Mouse (Mus musculus) T-helper 2 cell (primary cell): ENCODE data around the gene Tuba1b.
"Not testable (repeated sequence)": the region's sequence is repeated elsewhere in the genome, so short reads cannot be mapped to it uniquely, and the experiment has no call there.

Experiments
- in situ Hi-C: fragments of 300-600 bp; cut with MboI, MseI; formaldehyde crosslinking; loops from one replicate; pipeline ENCODE4 v1.15.1; 2025; ENCODE audit warnings: high pct_unique_total_duplicates

The Tuba1b gene

DNA sequence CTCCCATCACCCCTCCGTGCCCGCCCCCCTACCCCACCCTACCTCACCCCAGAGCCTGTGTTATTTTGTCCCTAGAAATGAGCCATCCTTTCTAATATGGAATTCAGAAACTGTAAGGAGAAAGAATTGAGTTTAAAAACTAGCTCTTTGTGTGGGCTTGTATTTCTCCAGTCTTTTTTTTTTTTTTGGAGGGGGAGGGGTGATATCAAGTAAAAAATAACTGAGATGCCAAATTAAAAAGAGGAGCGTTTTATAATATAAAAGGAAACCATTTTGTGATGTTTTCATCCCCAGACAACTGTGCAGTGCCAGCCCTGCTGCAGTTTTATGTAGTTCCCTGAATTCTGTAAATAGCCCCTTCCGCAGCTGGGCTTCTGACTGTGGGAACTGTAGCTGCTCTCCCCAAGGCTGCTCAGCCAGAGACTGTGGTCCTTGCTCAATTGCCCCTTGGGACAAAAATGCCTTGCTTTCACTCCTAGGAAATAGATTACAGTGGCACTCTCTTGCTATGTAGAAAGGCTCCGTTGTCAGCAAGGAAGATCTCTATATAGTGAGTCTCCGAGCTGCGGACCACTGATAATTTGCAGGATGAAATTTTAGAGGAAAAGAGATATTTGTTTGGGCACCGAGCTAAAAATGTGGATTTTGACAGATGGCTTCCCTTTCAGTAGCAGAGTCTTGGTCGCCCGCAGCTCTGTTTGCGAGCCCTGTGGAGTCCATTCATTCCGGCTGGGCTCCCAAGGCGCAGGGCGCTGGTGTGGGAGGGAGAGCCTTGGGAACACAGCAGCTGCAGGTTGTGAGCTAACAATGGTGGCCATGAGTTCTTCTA lies 20.3 kb upstream of the Tuba1b start:
- in situ Hi-C loops: no loop called here

- in situ Hi-C loops: no loop called here
These were observed 19.3 kb upstream of the Tuba1b start, which contains the start of the genes Gm49450 and Tuba1a for GRCm38 (mm10) chr15:98953401-98954356. TSS of gene Gm49450 (minus strand) at chr15:98953551. TSS of gene Tuba1a (minus strand) at chr15:98953703.

DNA sequence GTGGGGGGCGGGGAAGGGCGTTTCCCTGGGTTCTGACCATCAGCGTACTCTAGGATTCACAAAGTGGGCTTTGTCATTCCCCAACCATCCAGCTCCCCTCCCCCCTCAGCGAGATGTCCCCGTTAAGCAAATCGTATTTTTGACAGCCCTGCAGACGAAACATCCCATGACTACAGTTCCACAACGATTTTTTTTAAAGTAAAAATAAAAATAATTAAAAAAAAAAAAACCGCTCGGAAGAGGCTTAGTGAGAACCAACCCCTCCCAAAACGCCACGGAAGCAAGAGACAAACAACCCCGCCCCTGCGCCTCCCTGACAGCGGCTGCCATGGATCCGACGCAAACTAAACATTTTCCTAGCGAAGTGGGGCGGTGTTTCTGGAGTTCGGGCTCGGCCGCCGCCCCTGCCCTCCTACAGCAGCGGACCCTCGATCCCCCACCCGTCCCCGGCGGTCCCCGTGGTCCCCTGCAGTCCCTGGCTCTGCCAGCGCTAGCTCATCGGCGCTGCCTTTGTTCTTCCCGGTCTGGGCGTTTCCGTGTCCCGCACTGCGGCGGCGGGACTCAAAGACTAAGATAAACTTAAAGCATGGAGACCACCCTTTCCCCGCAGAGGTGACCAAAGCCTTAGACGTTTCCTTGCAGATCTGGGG lies 18.5 kb upstream of the Tuba1b start:
- in situ Hi-C loops: no loop called here

GRCm38 (mm10) chr15:98952063-98952455 lies 17.7 kb upstream of the Tuba1b start:
- in situ Hi-C loops: no loop called here

DNA sequence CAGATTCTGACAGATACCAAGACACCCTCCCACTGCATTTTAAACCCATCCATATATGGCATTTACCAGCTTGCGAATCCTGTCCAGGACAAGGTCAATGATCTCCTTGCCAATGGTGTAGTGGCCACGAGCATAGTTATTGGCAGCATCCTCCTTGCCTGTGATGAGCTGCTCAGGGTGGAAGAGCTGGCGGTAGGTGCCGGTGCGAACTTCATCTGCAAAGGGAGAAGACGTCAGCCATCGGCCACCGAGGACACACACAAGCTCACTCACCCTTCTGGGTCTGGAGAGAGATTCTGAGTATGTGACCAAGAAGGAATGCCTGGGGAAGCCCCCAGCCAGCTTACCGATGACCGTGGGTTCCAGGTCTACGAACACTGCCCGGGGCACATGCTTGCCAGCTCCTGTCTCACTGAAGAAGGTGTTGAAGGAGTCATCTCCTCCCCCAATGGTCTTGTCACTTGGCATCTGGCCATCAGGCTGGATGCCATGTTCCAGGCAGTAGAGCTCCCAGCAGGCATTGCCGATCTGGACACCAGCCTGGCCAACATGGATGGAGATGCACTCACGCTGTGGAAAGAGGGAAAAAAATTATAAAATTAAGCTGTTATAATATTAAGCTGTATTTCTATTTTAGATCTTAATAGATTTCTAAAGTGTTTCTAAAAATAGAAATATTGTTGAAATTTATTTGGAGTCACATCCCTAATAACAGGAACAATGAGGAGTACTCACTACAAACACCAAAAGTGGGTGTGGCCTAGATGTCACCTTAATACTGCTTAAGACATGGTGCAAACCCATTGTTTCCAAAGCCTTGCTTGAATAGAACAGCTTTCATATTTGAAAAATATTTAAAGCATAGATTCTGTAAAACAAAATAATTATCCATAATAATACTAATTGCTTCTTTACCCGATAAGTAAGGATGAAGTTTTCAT lies 17.0 kb upstream of the Tuba1b start:
- in situ Hi-C loops: not testable (repeated sequence)

- in situ Hi-C loops: no loop called here
These were observed 15.2 kb upstream of the Tuba1b start for GRCm38 (mm10) chr15:98949607-98949892.

DNA sequence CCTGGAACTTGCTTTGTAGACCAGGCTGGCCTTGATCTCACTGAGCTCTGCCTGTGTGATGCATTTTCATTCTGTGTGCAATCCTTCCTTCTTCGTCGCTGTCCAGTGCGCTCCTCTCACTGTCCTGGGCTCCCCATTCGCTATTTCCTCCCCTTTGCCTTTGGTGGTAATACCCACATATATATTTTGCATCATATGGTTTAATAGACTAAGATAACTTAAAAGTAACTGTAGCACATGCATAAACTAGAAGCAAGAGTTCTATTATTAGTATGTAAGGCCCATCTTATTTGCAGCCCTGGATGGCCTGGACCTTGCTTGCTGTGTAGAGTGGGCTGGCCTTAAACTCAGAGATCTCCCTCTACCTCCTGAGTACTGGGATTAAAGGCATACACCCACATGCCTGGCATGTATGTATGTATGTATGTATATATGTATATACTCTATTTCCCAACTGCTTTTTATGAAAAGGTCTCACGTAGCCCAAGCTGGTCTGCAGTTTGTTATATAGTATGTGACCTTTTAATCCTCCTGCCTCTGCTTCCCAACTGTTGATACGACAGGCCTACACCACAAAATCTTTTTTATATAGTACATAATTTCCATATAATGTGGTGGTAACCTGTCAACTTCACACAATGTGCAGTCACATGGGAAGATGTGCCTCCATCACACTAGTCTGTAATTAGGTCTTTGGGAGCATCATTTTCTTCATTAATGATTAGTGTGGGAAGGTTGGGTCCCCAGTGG lies 14.7 kb upstream of the Tuba1b start:
- in situ Hi-C loops: no loop called here

DNA sequence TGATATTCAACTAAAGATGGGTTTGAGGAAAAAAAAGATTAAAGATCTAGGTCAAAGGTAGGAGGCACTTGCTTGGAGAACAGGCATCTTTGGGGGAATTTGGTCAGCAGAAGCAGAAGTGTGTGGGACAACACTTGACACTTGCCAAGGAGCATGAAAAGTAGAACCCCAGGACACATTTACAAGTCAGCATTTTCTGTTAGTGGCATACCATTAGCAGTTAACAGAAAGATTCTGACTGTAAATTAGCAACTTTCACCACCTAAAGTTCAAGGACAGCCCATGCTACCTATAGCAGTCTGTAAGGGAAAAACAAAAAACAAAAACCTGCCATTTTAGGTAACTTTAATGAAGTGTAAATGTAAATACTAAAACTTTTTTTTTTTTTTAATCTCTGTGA lies 14.0 kb upstream of the Tuba1b start:
- in situ Hi-C loops: no loop called here

DNA sequence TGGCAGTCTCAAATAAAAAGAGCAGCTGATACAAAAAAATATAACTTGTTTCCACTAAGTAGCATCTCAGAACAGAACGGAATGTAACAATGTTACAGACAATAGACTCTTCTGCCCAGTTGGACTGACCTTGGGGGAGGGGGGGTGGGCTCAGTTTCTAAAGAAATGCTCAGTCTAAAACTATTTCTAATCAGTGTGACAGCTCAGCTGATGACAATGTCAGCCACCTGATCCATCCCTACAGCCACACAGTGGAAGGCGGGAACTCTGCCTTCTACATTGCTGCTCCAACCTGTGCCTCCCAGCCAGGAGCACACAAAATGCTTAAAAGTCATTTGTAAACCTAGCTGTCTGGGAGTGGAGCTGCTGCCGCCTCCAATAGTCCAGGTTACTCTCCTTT lies 13.5 kb upstream of the Tuba1b start:
- in situ Hi-C loops: no loop called here

DNA sequence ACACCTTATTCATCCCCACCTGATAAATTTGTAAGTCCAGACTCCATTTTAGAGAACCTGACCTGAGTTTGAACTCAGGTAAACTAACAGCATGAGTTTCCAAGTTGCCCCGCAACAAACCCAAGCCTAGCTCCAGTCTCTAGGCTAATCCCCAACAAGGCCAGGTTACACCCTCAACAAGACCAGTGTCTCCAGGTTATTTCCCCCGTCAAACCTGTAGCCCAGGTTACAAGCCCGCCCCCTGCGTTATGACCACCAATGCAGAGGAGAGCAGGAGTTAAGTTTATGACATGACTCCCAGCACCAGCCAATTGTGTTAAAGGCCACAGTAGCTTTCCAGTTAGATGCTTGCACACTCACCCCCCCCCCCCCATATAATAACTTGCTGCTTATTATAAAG lies 8.8 kb upstream of the Tuba1b start:
- in situ Hi-C loops: loop anchor here (5.0 kb wide), 1 partner anchor 49 kb away; no protein-coding TSS in a partner anchor

DNA sequence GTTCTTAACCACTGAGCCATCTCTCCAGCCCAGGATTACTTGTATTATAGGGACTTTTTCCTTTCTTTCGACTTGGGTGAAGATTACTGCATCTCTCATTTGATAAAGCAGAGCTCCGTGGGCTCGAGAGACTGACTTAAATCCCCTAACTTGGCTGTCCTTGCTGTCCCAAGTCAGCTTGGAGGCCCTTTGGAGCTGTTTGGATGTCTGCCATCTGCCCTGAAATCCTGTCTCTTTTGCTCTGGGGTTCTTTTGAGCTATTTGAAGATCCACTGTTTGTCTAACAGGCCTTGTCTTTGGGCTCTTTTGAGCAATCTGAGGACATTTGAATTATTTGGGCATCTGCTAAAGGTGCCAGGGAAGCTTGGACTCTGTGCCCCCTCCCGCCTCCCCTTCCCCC lies 7.7 kb upstream of the Tuba1b start:
- in situ Hi-C loops: loop anchor here (5.0 kb wide), 1 partner anchor 50 kb away; no protein-coding TSS in a partner anchor

DNA sequence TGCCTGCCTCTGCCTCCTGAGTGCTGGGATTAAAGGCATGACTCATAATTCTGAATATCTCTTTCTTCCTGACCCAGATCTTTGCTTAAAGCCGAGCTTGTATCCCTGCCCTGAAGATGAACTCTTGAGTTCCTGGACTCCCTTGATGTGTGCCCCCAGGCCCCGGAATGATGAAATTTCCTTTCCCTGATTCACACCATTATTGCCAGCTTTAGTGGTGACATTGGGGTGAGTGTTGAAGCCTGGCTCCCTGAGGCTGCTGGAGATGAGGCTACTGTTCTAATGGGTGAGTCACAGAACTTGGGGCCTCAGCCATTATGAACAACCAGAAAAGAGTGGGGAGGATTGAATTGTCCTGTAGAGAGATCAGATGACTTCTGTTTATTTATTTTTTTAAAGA lies 7.2 kb upstream of the Tuba1b start:
- in situ Hi-C loops: loop anchor here (5.0 kb wide), 1 partner anchor 51 kb away; no protein-coding TSS in a partner anchor

DNA sequence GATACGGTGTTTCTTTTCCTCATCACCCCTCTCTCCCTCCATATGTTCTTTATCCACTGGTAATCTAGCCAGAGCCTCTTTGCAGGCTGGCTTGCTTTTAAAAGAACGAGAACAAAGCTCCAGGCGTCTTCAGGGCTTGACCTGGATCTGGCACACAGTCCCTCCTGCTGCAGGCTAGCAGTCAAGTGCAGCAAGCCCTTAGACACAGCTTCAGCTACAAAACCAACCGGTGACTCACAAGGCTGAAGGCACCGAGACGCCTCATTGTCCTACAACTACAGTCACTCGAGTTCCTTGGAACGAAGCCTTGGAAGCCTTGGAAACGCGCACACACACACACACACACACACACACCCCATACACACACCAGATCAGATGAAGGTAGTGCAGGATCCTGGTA lies 6.5 kb upstream of the Tuba1b start:
- in situ Hi-C loops: loop anchor here (5.0 kb wide), 1 partner anchor 51 kb away; no protein-coding TSS in a partner anchor

DNA sequence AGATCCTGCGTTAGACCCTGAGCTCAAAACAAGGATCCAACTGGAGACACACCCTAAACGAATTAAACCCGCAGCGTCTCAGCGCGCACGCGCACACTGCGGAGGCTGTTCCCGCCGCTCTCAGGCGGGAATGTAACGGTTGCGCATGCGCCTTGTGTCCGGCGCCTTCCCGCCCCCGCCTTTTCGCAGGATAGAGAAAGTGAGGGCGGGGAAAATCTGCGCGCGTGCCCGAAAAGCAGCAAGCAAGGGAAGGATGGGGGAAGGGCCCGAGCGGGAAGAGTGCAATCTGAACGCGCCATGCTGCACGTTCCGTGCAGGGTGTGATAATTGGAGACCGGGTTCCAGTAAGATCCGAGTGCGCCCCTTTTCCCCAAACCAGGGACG lies 540 bp downstream of the Tuba1b start:
- in situ Hi-C loops: loop anchor here (5.0 kb wide), 1 partner anchor 98 kb away; no protein-coding TSS in a partner anchor

DNA sequence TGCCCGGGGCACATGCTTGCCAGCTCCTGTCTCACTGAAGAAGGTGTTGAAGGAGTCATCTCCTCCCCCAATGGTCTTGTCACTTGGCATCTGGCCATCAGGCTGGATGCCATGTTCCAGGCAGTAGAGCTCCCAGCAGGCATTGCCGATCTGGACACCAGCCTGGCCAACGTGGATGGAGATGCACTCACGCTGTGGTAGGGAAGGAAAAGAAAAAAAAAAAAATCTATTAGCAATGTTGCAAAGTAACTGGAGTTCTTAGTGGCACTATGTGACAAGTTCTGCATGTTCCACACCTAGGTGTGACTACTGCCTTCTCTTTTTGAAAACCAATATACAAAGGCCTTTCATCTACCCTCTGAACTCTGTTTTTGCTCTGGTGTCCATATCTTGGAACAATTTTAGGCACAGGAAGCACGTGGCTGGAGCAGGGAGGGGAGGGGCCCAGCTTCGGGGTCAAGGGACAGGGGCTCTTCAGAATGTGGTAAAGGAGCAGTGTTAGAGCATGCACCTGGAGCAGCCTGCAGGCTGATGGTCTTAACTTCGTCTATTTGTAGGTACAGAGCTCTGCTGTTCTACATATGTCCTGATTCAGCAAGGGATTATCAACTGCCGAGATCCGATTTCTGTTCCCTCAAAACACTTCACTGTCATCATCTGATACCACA lies 1.2 kb downstream of the Tuba1b start:
- in situ Hi-C loops: loop anchor here (5.0 kb wide), 1 partner anchor 99 kb away; no protein-coding TSS in a partner anchor

- in situ Hi-C loops: loop anchor here (5.0 kb wide), 1 partner anchor 101 kb away; no protein-coding TSS in a partner anchor
These were observed 3.4 kb downstream of the Tuba1b start for GRCm38 (mm10) chr15:98930998-98931397.

DNA sequence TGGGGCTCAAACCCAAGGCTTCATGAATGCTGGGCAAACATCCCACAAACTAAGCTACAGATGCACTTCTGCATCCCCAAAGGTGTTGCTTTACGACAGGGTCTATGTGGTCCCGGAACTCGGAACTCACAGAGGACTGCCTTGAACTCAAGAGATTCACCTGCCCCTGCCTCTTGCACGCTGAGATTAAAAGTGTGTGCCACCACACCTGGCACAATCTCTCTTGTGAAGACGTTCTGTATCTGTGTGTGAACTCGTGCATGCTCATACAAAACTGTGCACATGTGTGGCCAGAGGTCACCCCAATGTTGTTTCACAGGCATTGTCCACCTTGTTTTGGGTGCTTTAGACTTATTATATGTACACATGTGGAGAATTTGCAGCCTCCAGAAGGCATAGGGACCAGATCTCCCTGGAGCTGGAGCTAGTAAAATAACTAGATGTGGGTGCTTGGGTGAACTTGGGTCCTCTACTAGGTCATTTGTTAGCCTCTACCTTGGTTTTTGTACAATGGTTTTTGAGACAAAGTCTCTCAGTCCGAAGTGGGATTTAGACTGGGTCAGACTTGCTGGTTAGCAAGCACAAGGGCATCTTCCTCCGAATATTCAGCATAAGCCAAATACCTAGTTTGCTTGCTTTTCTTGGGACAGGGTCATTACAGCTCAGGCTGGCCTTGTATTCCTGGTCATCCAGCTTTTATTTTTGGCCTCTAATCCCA lies 4.2 kb downstream of the Tuba1b start:
- in situ Hi-C loops: loop anchor here (5.0 kb wide), 1 partner anchor 102 kb away; no protein-coding TSS in a partner anchor

GRCm38 (mm10) chr15:98928598-98929240 lies 5.6 kb downstream of the Tuba1b start:
- in situ Hi-C loops: no loop called here
